Comparison of ENCODE assay signal across 9 mouse cellular contexts in the genomic region with DNA sequence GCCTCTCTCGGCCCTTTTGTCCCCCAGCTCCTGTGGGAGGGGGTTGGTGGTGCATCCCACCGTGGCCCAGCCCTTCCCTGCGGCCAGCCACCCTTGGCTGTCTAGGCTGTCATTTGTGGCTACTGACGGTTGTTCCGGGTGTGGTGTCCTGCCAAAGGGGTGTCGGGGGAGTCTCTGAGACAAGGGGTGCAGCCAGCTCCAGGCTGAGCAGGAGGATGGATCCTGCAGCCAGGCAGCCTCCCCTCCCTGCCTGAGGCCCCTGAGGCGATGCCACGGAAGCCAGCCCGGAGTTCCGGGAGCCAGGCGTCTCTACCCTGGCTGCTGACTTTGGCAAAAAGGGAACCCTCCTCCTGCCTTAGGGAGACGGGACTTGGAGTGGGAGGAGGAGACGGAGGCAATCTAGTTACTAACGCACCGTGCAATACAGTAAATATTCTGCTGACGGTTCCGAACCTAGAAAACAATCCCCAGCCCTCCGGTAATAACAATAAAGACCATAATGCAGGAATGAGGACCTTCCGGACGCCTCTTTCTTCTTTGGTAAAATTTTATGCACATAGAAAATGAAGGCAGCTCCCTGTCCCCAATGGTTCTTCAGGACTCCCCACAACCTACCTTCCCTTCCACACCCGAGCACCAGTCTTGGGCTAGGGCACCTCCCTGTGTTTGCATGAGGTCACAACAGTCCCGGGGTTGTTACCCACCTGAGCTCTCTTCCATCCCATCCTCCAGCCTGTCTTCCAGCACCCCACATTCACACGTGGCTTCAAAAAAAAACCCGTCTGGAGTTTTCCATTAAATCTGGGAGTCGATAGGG. TPM values are rescaled to one million over a fixed set of nuclear protein-coding genes. Genes with fewer than 3 reads are reported as not detected.
A peak's percentile ranks its signal among the peaks of the same experiment; 100 is the strongest.
DNase-seq lines count a peak whose midpoint lies in the region; ATAC-seq and TF ChIP-seq lines count a peak whose summit lies in the region.
"Had no signal": no experiment of that assay in that cellular context is flagged by ENCODE, and none has a peak within 500 bp of the region (broad histone marks: within the 10 kb centered on the region; RNA-seq: fewer than 3 reads in every experiment).

No protein-coding gene starts in this region.

- ATAC-seq in limb, embryonic 11.5 days (ENCODE audit: insufficient number of reproducible peaks, low FRiP score, low TSS enrichment, low read depth), result no peak
- ATAC-seq in hindbrain, embryonic 16.5 days, result no peak
- no peak for ATAC-seq in stomach, embryonic 16.5 days (ENCODE audit: insufficient read depth, low FRiP score)

- H3K27ac ChIP-seq in cerebellum, adult 2 months (ENCODE audit: insufficient read depth, low read length), result no peak overlapping the region
- H3K27ac ChIP-seq in limb, embryonic 11.5 days (replicated peaks; ENCODE audit: low read depth, low read length), result no peak overlapping the region
- no peak overlapping the region for H3K27ac ChIP-seq in limb, embryonic 10.5 days
- H3K27ac ChIP-seq in hindbrain, embryonic 16.5 days (ENCODE audit: low read depth, low read length), result no peak overlapping the region
- no peak overlapping the region for H3K27ac ChIP-seq in stomach, embryonic 16.5 days (ENCODE audit: low read length)
- H3K27ac ChIP-seq: heart, embryonic 15.5 days had no signal

- H3K36me3 ChIP-seq in limb, embryonic 11.5 days (ENCODE audit: control insufficient read depth, insufficient read depth, low read length), result no peaks in the 10 kb centered on the region
- no peaks in the 10 kb centered on the region for H3K36me3 ChIP-seq in limb, embryonic 10.5 days
- H3K36me3 ChIP-seq in hindbrain, embryonic 16.5 days (ENCODE audit: control insufficient read depth, insufficient read depth, low read length), result no peaks in the 10 kb centered on the region
- no peaks in the 10 kb centered on the region for H3K36me3 ChIP-seq in stomach, embryonic 16.5 days (ENCODE audit: control insufficient read depth, insufficient read depth, low read length)
- H3K36me3 ChIP-seq: heart, embryonic 15.5 days had no signal

- no peak for DNase-seq in cerebellum, adult 2 months
- no peak for DNase-seq in cerebellum, postnatal 4 days (ENCODE audit: low spot score in 2 of 2)
- DNase-seq in limb, embryonic 11.5 days (ENCODE audit: low spot score), result peak; percentile 35
- DNase-seq in limb, embryonic 10.5 days (ENCODE audit: low spot score), result no peak
- DNase-seq in frontal cortex, postnatal 10 days (ENCODE audit: low spot score in 2 of 2), result no peak
- no peak for DNase-seq in kidney, adult 8-10 months

- no peak overlapping the region for H3K9ac ChIP-seq in limb, embryonic 11.5 days (ENCODE audit: low read length)
- H3K9ac ChIP-seq in hindbrain, embryonic 16.5 days (ENCODE audit: low read depth, low read length), result no peak overlapping the region
- H3K9ac ChIP-seq in stomach, embryonic 16.5 days (ENCODE audit: low read length), result no peak overlapping the region
- H3K9ac ChIP-seq: heart, embryonic 15.5 days had no signal

- H3K4me3 ChIP-seq in cerebellum, adult 2 months (replicated peaks; ENCODE audit: insufficient read depth, low read depth, low read length), result no peak overlapping the region
- H3K4me3 ChIP-seq in limb, embryonic 11.5 days (ENCODE audit: low read depth, low read length), result no peak overlapping the region
- no peak overlapping the region for H3K4me3 ChIP-seq in limb, embryonic 10.5 days
- H3K4me3 ChIP-seq in hindbrain, embryonic 16.5 days (ENCODE audit: low read length), result no peak overlapping the region
- no peak overlapping the region for H3K4me3 ChIP-seq in stomach, embryonic 16.5 days (replicated peaks; ENCODE audit: low read length)
- H3K4me3 ChIP-seq: heart, embryonic 15.5 days had no signal

- no peaks in the 10 kb centered on the region; the same call in 1 of the 2 replicates for H3K27me3 ChIP-seq in cerebellum, adult 2 months (ENCODE audit: control insufficient read depth, insufficient read depth, low read length)
- peaks cover 64% of the 10 kb centered on the region for H3K27me3 ChIP-seq in limb, embryonic 11.5 days (ENCODE audit: control insufficient read depth, insufficient read depth, low read length)
- H3K27me3 ChIP-seq in limb, embryonic 10.5 days (ENCODE audit: low read depth, poor library complexity, severe bottlenecking), result peaks cover 97% of the 10 kb centered on the region
- H3K27me3 ChIP-seq in hindbrain, embryonic 16.5 days (replicated peaks; ENCODE audit: control insufficient read depth, insufficient read depth, low read length), result peaks cover 51% of the 10 kb centered on the region
- H3K27me3 ChIP-seq in stomach, embryonic 16.5 days (ENCODE audit: control insufficient read depth, insufficient read depth, low read length), result peaks cover 68% of the 10 kb centered on the region

- TF ChIP-seq CTCF in cerebellum, adult 2 months (IDR thresholded peaks at IDR 0.05; ENCODE audit: borderline replicate concordance, insufficient read depth, low read depth, low read length), result peak; percentile 20; the same call in 1 of the 2 replicates

- no peak for TF ChIP-seq POLR2A in cerebellum, adult 2 months (IDR thresholded peaks at IDR 0.05; ENCODE audit: borderline replicate concordance, insufficient read depth, low read length)

- no peak overlapping the region for H3K4me2 ChIP-seq in limb, embryonic 11.5 days (ENCODE audit: low read depth, severe bottlenecking)
- peak overlapping the region; percentile 1; the same call in 1 of the 2 replicates for H3K4me2 ChIP-seq in hindbrain, embryonic 16.5 days (ENCODE audit: low read length)
- peak overlapping the region; percentile 3; the same call in 1 of the 2 replicates for H3K4me2 ChIP-seq in stomach, embryonic 16.5 days (ENCODE audit: low read depth, low read length)
- H3K4me2 ChIP-seq: heart, embryonic 15.5 days had no signal

- 9% methylated on average over 25 of the region's 25 CpGs for WGBS in cerebellum, adult 2 months
- 2% methylated on average over 25 of the region's 25 CpGs for WGBS in limb, embryonic 11.5 days
- WGBS in limb, embryonic 10.5 days, result 4% methylated on average over 25 of the region's 25 CpGs
- 1% methylated on average over 25 of the region's 25 CpGs for WGBS in hindbrain, embryonic 16.5 days
- 3% methylated on average over 25 of the region's 25 CpGs for WGBS in stomach, embryonic 16.5 days

- H3K4me1 ChIP-seq in cerebellum, adult 2 months (ENCODE audit: control insufficient read depth, insufficient read depth, low read length), result peaks cover 10% of the 10 kb centered on the region
- H3K4me1 ChIP-seq in limb, embryonic 11.5 days (ENCODE audit: control insufficient read depth, insufficient read depth, low read length), result no peaks in the 10 kb centered on the region
- H3K4me1 ChIP-seq in limb, embryonic 10.5 days, result peaks cover 9% of the 10 kb centered on the region; the same call in 1 of the 2 replicates
- H3K4me1 ChIP-seq in hindbrain, embryonic 16.5 days (ENCODE audit: control insufficient read depth, insufficient read depth, low read depth, low read length), result peaks cover 5% of the 10 kb centered on the region; the same call in 1 of the 2 replicates
- no peaks in the 10 kb centered on the region for H3K4me1 ChIP-seq in stomach, embryonic 16.5 days (ENCODE audit: control insufficient read depth, insufficient read depth, low read length)

- no peaks in the 10 kb centered on the region for H3K9me3 ChIP-seq in limb, embryonic 11.5 days (ENCODE audit: control insufficient read depth, low read length)
- no peaks in the 10 kb centered on the region for H3K9me3 ChIP-seq in limb, embryonic 10.5 days (replicated peaks)
- no peaks in the 10 kb centered on the region for H3K9me3 ChIP-seq in hindbrain, embryonic 16.5 days (ENCODE audit: control insufficient read depth, low read length)
- no peaks in the 10 kb centered on the region for H3K9me3 ChIP-seq in stomach, embryonic 16.5 days (replicated peaks; ENCODE audit: control insufficient read depth, low read length)
- H3K9me3 ChIP-seq: heart, embryonic 15.5 days had no signal

RNA-seq across cellular contexts. Expression of a gene that starts 19.1 kb away (rescaled TPM):
- polyA plus RNA-seq in cerebellum, adult 2 months (2012; rRNA removed), result 0.07 and 0.08 TPM in 2 replicates
- polyA plus RNA-seq in limb, embryonic 11.5 days (2014; fragmentation: Nextera tagmentation; extraction: Ambion mirVana), result 0.25 and 0.31 TPM in 2 replicates
- polyA plus RNA-seq in limb, embryonic 10.5 days (2016; fragmentation: Nextera tagmentation; extraction: Ambion mirVana), result 0.11 and 0.14 TPM in 2 replicates
- polyA plus RNA-seq in hindbrain, embryonic 16.5 days (2015; fragmentation: Nextera tagmentation; extraction: Ambion mirVana), result 0.24 and 0.60 TPM in 2 replicates
- polyA plus RNA-seq in stomach, embryonic 16.5 days (2015; fragmentation: Nextera tagmentation; extraction: Ambion mirVana), result 0.08 TPM in 1 of 2 replicates, not detected in the other
- polyA plus RNA-seq: heart, embryonic 15.5 days had no signal
